Mouse (Mus musculus): ENCODE measurements around the gene Cct8l1. TPM values are rescaled to one million over a fixed set of nuclear protein-coding genes. Genes with fewer than 3 reads are reported as not detected.

The Cct8l1 gene
- polyA plus RNA-seq, 1 experiment from 2014 or later: not detected

DNA sequence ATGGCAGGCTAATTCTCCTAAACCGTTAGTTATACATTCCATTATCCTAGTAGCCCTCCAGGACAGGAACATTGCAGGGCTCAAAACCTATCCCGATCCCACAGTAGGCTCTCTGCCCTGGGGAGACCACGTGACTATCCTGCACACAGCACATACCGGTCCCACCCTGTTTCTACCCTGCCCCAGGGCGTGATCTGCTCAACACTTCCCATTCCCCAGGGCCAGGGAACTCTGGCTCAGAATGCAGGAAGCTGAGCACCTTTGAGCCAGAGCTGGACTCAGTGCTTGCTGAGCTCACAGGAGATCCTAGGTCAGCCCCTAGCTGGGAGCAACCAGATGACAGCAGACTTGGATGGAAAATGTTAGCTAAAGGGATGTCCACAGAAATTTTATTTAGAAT lies 10.2 kb downstream of the Cct8l1 start:
- 0 out of 2 replicates have a peak, but pooled peaks cover 2% of the 10 kb centered on the region for H3K4me1 ChIP-seq (replicated peaks; ENCODE audit: control insufficient read depth, insufficient read depth, low read length)
- no peaks in the 10 kb centered on the region for H3K27me3 ChIP-seq (ENCODE audit: control insufficient read depth, insufficient read depth, low read length)
- no peak for ATAC-seq (replicated peaks; ENCODE audit: low FRiP score)
- H3K27ac ChIP-seq (ENCODE audit: low read depth, low read length): no peak overlapping the region
- WGBS: 48% methylated on average over 5 of the region's 5 CpGs
- no peak for DNase-seq (ENCODE audit: low spot score)
- H3K9ac ChIP-seq (ENCODE audit: low read length): no peak overlapping the region
- H3K36me3 ChIP-seq (ENCODE audit: control insufficient read depth, insufficient read depth, low read length): no peaks in the 10 kb centered on the region
- no peak overlapping the region for H3K4me2 ChIP-seq (ENCODE audit: low read depth, low read length, severe bottlenecking)
- H3K9me3 ChIP-seq (ENCODE audit: control insufficient read depth, low read length): no peaks in the 10 kb centered on the region
- no peak overlapping the region for H3K4me3 ChIP-seq (ENCODE audit: low read depth, low read length)

DNA sequence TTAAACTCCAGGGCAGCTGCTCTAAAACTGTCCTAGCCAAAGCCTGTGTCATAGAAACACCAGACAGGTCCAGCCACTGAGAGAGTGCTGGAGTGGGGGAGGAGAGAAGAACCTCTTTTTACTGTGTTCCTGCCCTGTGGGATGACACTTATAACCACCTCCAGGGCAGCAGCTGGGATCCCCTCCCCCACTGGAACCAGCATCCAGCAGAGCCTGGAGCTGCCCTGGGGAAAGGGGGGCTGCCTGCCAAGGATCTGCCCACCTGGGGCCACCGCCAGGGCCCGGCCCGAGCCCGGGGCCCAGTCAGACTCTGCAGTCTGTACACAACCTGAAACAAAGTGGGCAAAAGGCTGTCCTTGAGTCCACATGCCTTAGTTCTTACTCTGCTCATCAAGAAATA lies 11.1 kb downstream of the Cct8l1 start:
- no peak overlapping the region for H3K4me3 ChIP-seq (ENCODE audit: low read depth, low read length)
- ATAC-seq (replicated peaks; ENCODE audit: low FRiP score): no peak
- no peak overlapping the region for H3K27ac ChIP-seq (ENCODE audit: low read depth, low read length)
- DNase-seq (ENCODE audit: low spot score): no peak
- H3K9ac ChIP-seq (ENCODE audit: low read length): no peak overlapping the region
- no peaks in the 10 kb centered on the region for H3K36me3 ChIP-seq (ENCODE audit: control insufficient read depth, insufficient read depth, low read length)
- H3K9me3 ChIP-seq (ENCODE audit: control insufficient read depth, low read length): no peaks in the 10 kb centered on the region
- H3K27me3 ChIP-seq (ENCODE audit: control insufficient read depth, insufficient read depth, low read length): no peaks in the 10 kb centered on the region
- WGBS: 41% methylated on average over 4 of the region's 4 CpGs
- H3K4me1 ChIP-seq (replicated peaks; ENCODE audit: control insufficient read depth, insufficient read depth, low read length): 0 out of 2 replicates have a peak, but pooled peaks cover 2% of the 10 kb centered on the region
- H3K4me2 ChIP-seq (ENCODE audit: low read depth, low read length, severe bottlenecking): no peak overlapping the region

DNA sequence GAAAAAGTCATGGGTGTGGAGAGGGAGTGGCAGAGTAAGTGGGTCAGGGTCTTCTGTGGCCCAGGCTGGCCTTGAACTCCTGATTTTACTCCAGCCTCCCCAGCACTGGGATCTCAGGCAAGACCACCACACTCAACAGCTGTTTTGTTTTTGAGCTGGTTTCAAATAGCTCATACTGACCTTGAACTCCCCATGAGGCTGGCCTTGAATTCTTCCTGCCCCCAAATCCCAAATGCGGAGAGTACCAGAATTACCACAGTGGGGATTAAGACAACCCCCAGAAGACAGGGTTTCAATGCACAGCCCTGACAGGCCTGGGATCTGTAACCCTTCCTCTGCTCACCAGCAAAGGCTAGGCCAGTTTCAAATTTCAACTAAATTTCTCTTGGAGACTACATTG lies 12.1 kb downstream of the Cct8l1 start:
- WGBS: 58% methylated on average over 1 of the region's 1 CpGs
- H3K4me1 ChIP-seq (replicated peaks; ENCODE audit: control insufficient read depth, insufficient read depth, low read length): 0 out of 2 replicates have a peak, but pooled peaks cover 2% of the 10 kb centered on the region
- ATAC-seq (replicated peaks; ENCODE audit: low FRiP score) (no peak), DNase-seq (ENCODE audit: low spot score) (no peak)
- H3K9me3 ChIP-seq (ENCODE audit: control insufficient read depth, low read length): no peaks in the 10 kb centered on the region
- no peak overlapping the region for H3K9ac ChIP-seq (ENCODE audit: low read length)
- no peaks in the 10 kb centered on the region for H3K27me3 ChIP-seq (ENCODE audit: control insufficient read depth, insufficient read depth, low read length)
- no peak overlapping the region for H3K4me2 ChIP-seq (ENCODE audit: low read depth, low read length, severe bottlenecking)
- no peak overlapping the region for H3K27ac ChIP-seq (ENCODE audit: low read depth, low read length)
- no peaks in the 10 kb centered on the region for H3K36me3 ChIP-seq (ENCODE audit: control insufficient read depth, insufficient read depth, low read length)
- H3K4me3 ChIP-seq (ENCODE audit: low read depth, low read length): no peak overlapping the region

DNA sequence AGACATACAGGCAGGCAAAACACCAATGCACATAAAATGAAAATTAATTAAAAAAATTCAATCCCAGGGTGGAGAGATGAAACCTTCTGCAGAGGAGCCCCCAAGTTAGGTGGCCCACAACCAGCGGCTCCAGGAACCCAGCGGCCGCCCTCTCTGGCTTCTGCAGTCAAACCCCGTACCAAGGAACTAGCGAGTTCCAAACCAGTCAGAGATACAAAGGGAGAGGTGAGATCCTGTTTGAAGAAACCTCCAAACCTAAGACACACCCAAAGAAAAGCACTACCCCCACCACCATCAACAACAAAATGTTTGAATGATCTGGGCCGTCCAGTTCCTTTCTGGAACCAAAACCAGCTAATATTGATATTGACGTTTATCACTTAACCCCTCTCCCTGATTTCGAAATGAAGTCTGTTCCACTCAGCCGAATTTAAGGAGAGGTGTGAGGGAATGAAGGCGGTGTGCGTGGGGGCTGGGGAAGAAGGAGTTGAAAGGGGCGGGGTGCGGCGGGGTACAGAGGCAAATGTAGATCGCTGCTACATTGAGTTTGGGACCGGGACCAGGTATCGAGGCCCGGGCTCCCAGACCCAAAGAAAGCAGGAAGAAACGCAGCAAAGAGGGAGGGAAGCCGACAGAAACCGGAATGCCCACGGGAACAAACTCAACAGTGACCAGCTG lies 13.1 kb downstream of the Cct8l1 start:
- DNase-seq (ENCODE audit: low spot score): no peak
- no peaks in the 10 kb centered on the region for H3K27me3 ChIP-seq (ENCODE audit: control insufficient read depth, insufficient read depth, low read length)
- WGBS: 10% methylated on average over 22 of the region's 22 CpGs
- H3K9ac ChIP-seq (ENCODE audit: low read length): peak overlapping the region; percentile 66
- H3K4me3 ChIP-seq (ENCODE audit: low read depth, low read length): peak overlapping the region; percentile 64
- 0 out of 2 replicates have a peak overlapping the region, but pooled peaks have one; percentile 58 for H3K27ac ChIP-seq (ENCODE audit: low read depth, low read length)
- no peaks in the 10 kb centered on the region for H3K9me3 ChIP-seq (ENCODE audit: control insufficient read depth, low read length)
- peak overlapping the region; percentile 51 for H3K4me2 ChIP-seq (ENCODE audit: low read depth, low read length, severe bottlenecking)
- peak; percentile 47; the same call in 1 of the 2 replicates for ATAC-seq (replicated peaks; ENCODE audit: low FRiP score)
- H3K4me1 ChIP-seq (replicated peaks; ENCODE audit: control insufficient read depth, insufficient read depth, low read length): 0 out of 2 replicates have a peak, but pooled peaks cover 2% of the 10 kb centered on the region
- H3K36me3 ChIP-seq (ENCODE audit: control insufficient read depth, insufficient read depth, low read length): no peaks in the 10 kb centered on the region

DNA sequence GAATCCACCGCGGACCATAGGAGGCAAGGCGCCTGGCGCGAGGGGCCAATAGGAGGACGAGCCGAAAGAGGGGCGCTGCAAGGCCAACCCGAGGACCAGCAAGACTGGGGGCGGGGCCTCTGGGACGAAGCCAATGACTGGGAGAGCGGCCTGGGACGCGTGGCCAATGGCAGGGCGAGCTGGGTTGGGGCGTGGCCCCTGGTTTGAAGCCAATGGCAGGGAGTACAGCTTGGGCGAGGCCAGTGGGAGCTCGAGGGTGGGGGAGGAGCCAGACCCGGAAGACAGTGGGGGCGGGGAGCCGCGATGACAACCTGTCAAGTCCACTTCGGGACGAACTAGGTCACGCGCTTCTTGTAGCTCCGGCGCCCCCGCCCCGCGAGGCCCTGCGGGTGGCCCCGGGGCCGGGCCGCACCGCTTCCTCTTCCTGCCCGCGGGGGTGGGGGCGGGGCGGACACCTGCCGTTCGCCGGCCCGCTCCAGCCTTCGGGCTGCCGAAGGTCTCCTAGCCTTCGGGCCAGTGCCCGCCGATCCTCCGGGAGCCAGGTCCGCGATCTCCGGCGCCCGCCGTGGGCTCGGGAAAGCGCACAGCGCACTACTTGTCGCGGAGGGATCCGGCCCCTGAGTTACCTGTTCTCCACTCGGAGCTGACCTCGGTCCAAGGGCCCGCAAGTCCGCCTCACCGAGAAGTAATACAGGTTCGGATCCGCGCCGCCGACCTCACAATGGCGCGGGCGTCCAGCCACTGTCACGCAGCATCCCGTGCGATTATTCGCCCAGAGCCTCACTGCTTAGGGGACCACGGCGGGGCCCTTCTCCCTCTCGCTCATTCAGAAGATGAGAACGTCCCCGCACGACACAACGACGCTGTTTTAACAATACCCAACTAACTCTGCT lies 13.9 kb downstream of the Cct8l1 start:
- peak overlapping the region; percentile 94 for H3K27ac ChIP-seq (ENCODE audit: low read depth, low read length)
- peak overlapping the region; percentile 77 for H3K9ac ChIP-seq (ENCODE audit: low read length)
- H3K4me2 ChIP-seq (ENCODE audit: low read depth, low read length, severe bottlenecking): peak overlapping the region; percentile 55
- WGBS: under 1% methylated on average over 82 of the region's 87 CpGs
- H3K4me3 ChIP-seq (ENCODE audit: low read depth, low read length): peak overlapping the region; percentile 64
- peak; percentile 100 for ATAC-seq (replicated peaks; ENCODE audit: low FRiP score)
- DNase-seq (ENCODE audit: low spot score): peak; percentile 100
- H3K4me1 ChIP-seq (replicated peaks; ENCODE audit: control insufficient read depth, insufficient read depth, low read length): 0 out of 2 replicates have a peak, but pooled peaks cover 2% of the 10 kb centered on the region
- H3K36me3 ChIP-seq (ENCODE audit: control insufficient read depth, insufficient read depth, low read length): no peaks in the 10 kb centered on the region
- H3K9me3 ChIP-seq (ENCODE audit: control insufficient read depth, low read length): no peaks in the 10 kb centered on the region
- H3K27me3 ChIP-seq (ENCODE audit: control insufficient read depth, insufficient read depth, low read length): no peaks in the 10 kb centered on the region

DNA sequence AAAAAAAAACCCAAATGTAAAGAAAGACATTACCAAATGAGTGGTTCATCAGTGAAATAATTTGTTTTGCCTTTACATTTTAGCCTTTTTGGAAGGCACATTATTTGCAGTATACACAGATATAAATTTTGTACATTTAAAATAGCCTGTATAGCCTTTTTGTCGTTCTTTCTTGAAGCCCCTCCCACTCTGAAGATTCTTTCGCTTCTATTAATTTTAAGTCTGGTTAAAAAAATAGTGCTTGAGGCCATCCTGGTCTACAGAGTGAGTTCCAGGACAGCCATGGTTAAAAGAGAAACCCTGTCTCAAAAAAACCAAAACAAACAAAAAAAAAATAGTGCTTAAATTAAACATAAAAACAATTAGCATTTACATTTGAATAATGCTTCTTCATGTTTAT lies 14.8 kb downstream of the Cct8l1 start:
- WGBS: 23% methylated on average over 2 of the region's 2 CpGs
- H3K4me2 ChIP-seq (ENCODE audit: low read depth, low read length, severe bottlenecking): peak overlapping the region; percentile 55; the same call in 1 of the 2 replicates

DNA sequence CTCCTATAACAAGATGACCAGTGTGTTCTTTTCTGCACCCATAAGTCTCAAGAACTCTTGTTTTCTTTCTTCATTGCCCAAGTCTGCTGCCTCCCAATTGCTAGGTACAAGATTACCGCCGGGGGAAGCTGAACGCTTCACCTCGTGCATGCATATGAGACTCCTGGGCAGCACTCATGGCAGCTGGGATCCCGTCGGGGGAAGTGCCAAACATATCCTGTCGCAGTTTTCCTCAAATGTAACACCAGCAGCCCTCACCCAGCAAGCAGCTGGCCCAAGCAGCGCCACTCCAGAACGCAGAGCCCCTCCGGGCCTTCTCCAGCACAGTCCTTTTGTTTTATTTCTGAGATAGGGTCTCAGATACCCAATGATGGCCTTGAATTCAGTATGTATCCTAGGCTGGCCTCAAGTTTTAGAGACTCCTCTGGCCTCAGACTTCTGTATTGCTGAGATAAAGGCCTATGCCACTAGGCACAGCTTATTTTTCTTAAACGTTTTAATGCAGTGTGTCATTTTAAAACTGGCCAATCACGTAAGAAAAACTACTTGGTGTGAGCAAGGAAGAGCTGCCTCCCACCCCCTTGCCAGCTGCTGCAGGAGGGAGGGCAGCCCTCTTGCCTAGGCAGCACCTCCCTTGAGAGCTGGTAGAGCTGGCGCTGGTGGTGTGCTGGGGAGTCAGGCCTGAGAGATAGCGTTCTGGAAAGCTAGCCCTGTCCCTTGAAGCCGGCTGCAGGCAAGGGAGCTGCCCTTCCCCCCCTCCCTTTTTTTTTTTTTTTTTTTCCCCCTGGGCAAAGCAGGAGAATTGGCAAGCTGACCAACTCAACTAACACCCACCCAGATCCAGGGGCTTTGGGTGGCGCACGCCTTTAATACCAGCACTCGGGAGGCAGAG lies 16.6 kb downstream of the Cct8l1 start:
- 0 out of 2 replicates have a peak, but pooled peaks cover 2% of the 10 kb centered on the region for H3K4me1 ChIP-seq (replicated peaks; ENCODE audit: control insufficient read depth, insufficient read depth, low read length)
- no peak for ATAC-seq (replicated peaks; ENCODE audit: low FRiP score)
- 61% methylated on average over 17 of the region's 18 CpGs for WGBS

More for the DNA sequence above, 14.8 kb downstream of the Cct8l1 start:
- Histone ChIP-seq H3K27me3 (ENCODE audit: control insufficient read depth, insufficient read depth, low read length) (no peaks in the 10 kb centered on the region), H3K4me3 (ENCODE audit: low read depth, low read length) (peak overlapping the region; percentile 64), H3K4me1 (replicated peaks; ENCODE audit: control insufficient read depth, insufficient read depth, low read length) (0 out of 2 replicates have a peak, but pooled peaks cover 2% of the 10 kb centered on the region), H3K36me3 (ENCODE audit: control insufficient read depth, insufficient read depth, low read length) (no peaks in the 10 kb centered on the region), H3K9me3 (ENCODE audit: control insufficient read depth, low read length) (no peaks in the 10 kb centered on the region), H3K9ac (ENCODE audit: low read length) (no peak overlapping the region; the same call in 1 of the 2 replicates), H3K27ac (ENCODE audit: low read depth, low read length) (peak overlapping the region; percentile 94; the same call in 1 of the 2 replicates)
- no peak for ATAC-seq (replicated peaks; ENCODE audit: low FRiP score)
- no peak for DNase-seq (ENCODE audit: low spot score)

DNA sequence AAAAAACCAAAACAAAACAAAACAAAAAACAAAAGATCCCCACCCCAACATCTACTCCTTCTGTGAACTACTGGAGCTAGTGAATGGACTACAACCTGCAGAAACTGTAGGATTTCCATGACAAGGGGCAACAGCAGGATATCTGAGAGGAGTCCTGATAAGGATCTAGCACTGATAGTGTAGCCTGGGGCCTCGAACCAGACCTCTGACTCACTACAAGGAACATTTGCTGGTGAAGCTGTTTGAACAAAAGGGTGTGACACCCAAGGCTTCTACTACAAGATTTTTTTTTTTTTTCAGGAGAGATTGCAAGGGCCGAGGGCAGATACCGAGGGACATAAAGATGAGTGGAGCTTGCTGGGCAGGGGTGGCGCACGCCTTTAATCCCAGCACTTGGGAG lies 17.4 kb downstream of the Cct8l1 start:
- H3K36me3 ChIP-seq (ENCODE audit: control insufficient read depth, insufficient read depth, low read length): no peaks in the 10 kb centered on the region
- H3K4me3 ChIP-seq (ENCODE audit: low read depth, low read length): no peak overlapping the region
- no peaks in the 10 kb centered on the region for H3K9me3 ChIP-seq (ENCODE audit: control insufficient read depth, low read length)
- DNase-seq (ENCODE audit: low spot score) (no peak), ATAC-seq (replicated peaks; ENCODE audit: low FRiP score) (no peak)
- 84% methylated on average over 5 of the region's 5 CpGs for WGBS
- H3K4me1 ChIP-seq (replicated peaks; ENCODE audit: control insufficient read depth, insufficient read depth, low read length): 0 out of 2 replicates have a peak, but pooled peaks cover 2% of the 10 kb centered on the region
- H3K27ac ChIP-seq (ENCODE audit: low read depth, low read length): no peak overlapping the region
- no peaks in the 10 kb centered on the region for H3K27me3 ChIP-seq (ENCODE audit: control insufficient read depth, insufficient read depth, low read length)
- H3K4me2 ChIP-seq (ENCODE audit: low read depth, low read length, severe bottlenecking): no peak overlapping the region
- H3K9ac ChIP-seq (ENCODE audit: low read length): no peak overlapping the region

More for the DNA sequence above, 16.6 kb downstream of the Cct8l1 start:
- no peaks in the 10 kb centered on the region for H3K9me3 ChIP-seq (ENCODE audit: control insufficient read depth, low read length)
- no peak overlapping the region for H3K27ac ChIP-seq (ENCODE audit: low read depth, low read length)
- no peak overlapping the region for H3K9ac ChIP-seq (ENCODE audit: low read length)
- no peak overlapping the region for H3K4me3 ChIP-seq (ENCODE audit: low read depth, low read length)
- H3K4me2 ChIP-seq (ENCODE audit: low read depth, low read length, severe bottlenecking): no peak overlapping the region
- H3K27me3 ChIP-seq (ENCODE audit: control insufficient read depth, insufficient read depth, low read length): no peaks in the 10 kb centered on the region
- no peaks in the 10 kb centered on the region for H3K36me3 ChIP-seq (ENCODE audit: control insufficient read depth, insufficient read depth, low read length)
- peak; percentile 53 for DNase-seq (ENCODE audit: low spot score)
